Mouse (Mus musculus): Measurements from ENCODE around the gene Srrd. TPM values are rescaled to one million over a fixed set of nuclear protein-coding genes. Genes with fewer than 3 reads are reported as not detected.

Srrd gene
- polyA plus RNA-seq, 1 experiment: 1.9 TPM

GRCm38 (mm10) chr5:112346211-112346965, 3.5 kb upstream of the Srrd start:
- Histone ChIP-seq H3K27me3 (ENCODE audit: control insufficient read depth) (no peaks in the 10 kb centered on the region), H3K4me3 (replicated peaks) (no peak overlapping the region), H3K36me3 (ENCODE audit: control insufficient read depth) (peaks cover 49% of the 10 kb centered on the region), H3K9me3 (ENCODE audit: control insufficient read depth, low read length) (no peaks in the 10 kb centered on the region), H3K4me1 (ENCODE audit: control insufficient read depth) (peaks cover 46% of the 10 kb centered on the region)
- TF ChIP-seq TAL1 (IDR thresholded peaks at IDR 0.05; ENCODE audit: low read length) (no peak), GATA1 (IDR thresholded peaks at IDR 0.05; ENCODE audit: low read length) (no peak)

- no peak overlapping the region for H3K4me3 ChIP-seq (replicated peaks)
- H3K9me3 ChIP-seq (ENCODE audit: control insufficient read depth, low read length): no peaks in the 10 kb centered on the region
- no peaks in the 10 kb centered on the region for H3K27me3 ChIP-seq (ENCODE audit: control insufficient read depth)
- no peak for TF ChIP-seq TAL1 (IDR thresholded peaks at IDR 0.05; ENCODE audit: low read length)
- TF ChIP-seq GATA1 (IDR thresholded peaks at IDR 0.05; ENCODE audit: low read length): no peak
- peaks cover 52% of the 10 kb centered on the region for H3K4me1 ChIP-seq (ENCODE audit: control insufficient read depth)
- H3K36me3 ChIP-seq (ENCODE audit: control insufficient read depth): peaks cover 45% of the 10 kb centered on the region
Observed at GRCm38 (mm10) chr5:112344092-112344960, 1.5 kb upstream of the Srrd start.

GRCm38 (mm10) chr5:112343205-112343595, 360 bp upstream of the Srrd start:
- H3K27me3 ChIP-seq (ENCODE audit: control insufficient read depth): no peaks in the 10 kb centered on the region
- peaks cover 52% of the 10 kb centered on the region for H3K4me1 ChIP-seq (ENCODE audit: control insufficient read depth)
- TF ChIP-seq GATA1 (IDR thresholded peaks at IDR 0.05; ENCODE audit: low read length) (no peak), TAL1 (IDR thresholded peaks at IDR 0.05; ENCODE audit: low read length) (no peak)
- H3K4me3 ChIP-seq (replicated peaks): peak overlapping the region; percentile 73
- peaks cover 47% of the 10 kb centered on the region for H3K36me3 ChIP-seq (ENCODE audit: control insufficient read depth)
- no peaks in the 10 kb centered on the region for H3K9me3 ChIP-seq (ENCODE audit: control insufficient read depth, low read length)

GRCm38 (mm10) chr5:112339215-112339614, 3.6 kb downstream of the Srrd start:
- no peak for TF ChIP-seq TAL1 (IDR thresholded peaks at IDR 0.05; ENCODE audit: low read length)
- no peak for TF ChIP-seq GATA1 (IDR thresholded peaks at IDR 0.05; ENCODE audit: low read length)
- Histone ChIP-seq H3K27me3 (ENCODE audit: control insufficient read depth) (no peaks in the 10 kb centered on the region), H3K9me3 (ENCODE audit: control insufficient read depth, low read length) (no peaks in the 10 kb centered on the region), H3K4me3 (replicated peaks) (no peak overlapping the region), H3K4me1 (ENCODE audit: control insufficient read depth) (peaks cover 30% of the 10 kb centered on the region), H3K36me3 (ENCODE audit: control insufficient read depth) (peaks cover 65% of the 10 kb centered on the region)

- Histone ChIP-seq H3K4me1 (ENCODE audit: control insufficient read depth) (peaks cover 12% of the 10 kb centered on the region), H3K4me3 (replicated peaks) (no peak overlapping the region), H3K27me3 (ENCODE audit: control insufficient read depth) (no peaks in the 10 kb centered on the region), H3K36me3 (ENCODE audit: control insufficient read depth) (peaks cover 87% of the 10 kb centered on the region), H3K9me3 (ENCODE audit: control insufficient read depth, low read length) (no peaks in the 10 kb centered on the region)
- no peak for TF ChIP-seq TAL1 (IDR thresholded peaks at IDR 0.05; ENCODE audit: low read length)
- TF ChIP-seq GATA1 (IDR thresholded peaks at IDR 0.05; ENCODE audit: low read length): no peak
Observed at GRCm38 (mm10) chr5:112337004-112337403, 5.8 kb downstream of the Srrd start.

GRCm38 (mm10) chr5:112335473-112335872, 7.4 kb downstream of the Srrd start:
- Histone ChIP-seq H3K4me1 (ENCODE audit: control insufficient read depth) (no peaks in the 10 kb centered on the region), H3K4me3 (replicated peaks) (no peak overlapping the region), H3K36me3 (ENCODE audit: control insufficient read depth) (peaks cover 96% of the 10 kb centered on the region), H3K27me3 (ENCODE audit: control insufficient read depth) (no peaks in the 10 kb centered on the region), H3K9me3 (ENCODE audit: control insufficient read depth, low read length) (no peaks in the 10 kb centered on the region)
- TF ChIP-seq GATA1 (IDR thresholded peaks at IDR 0.05; ENCODE audit: low read length) (no peak), TAL1 (IDR thresholded peaks at IDR 0.05; ENCODE audit: low read length) (no peak)

GRCm38 (mm10) chr5:112329805-112330564, 12.9 kb downstream of the Srrd start:
- H3K4me1 ChIP-seq (ENCODE audit: control insufficient read depth): peaks cover 32% of the 10 kb centered on the region
- H3K27me3 ChIP-seq (ENCODE audit: control insufficient read depth): no peaks in the 10 kb centered on the region
- H3K36me3 ChIP-seq (ENCODE audit: control insufficient read depth): peaks cover 75% of the 10 kb centered on the region
- no peak overlapping the region for H3K4me3 ChIP-seq (replicated peaks)
- TF ChIP-seq TAL1 (IDR thresholded peaks at IDR 0.05; ENCODE audit: low read length): no peak
- TF ChIP-seq GATA1 (IDR thresholded peaks at IDR 0.05; ENCODE audit: low read length): no peak
- no peaks in the 10 kb centered on the region for H3K9me3 ChIP-seq (ENCODE audit: control insufficient read depth, low read length)

- Histone ChIP-seq H3K27me3 (ENCODE audit: control insufficient read depth) (no peaks in the 10 kb centered on the region), H3K36me3 (ENCODE audit: control insufficient read depth) (peaks cover 54% of the 10 kb centered on the region), H3K9me3 (ENCODE audit: control insufficient read depth, low read length) (no peaks in the 10 kb centered on the region), H3K4me1 (ENCODE audit: control insufficient read depth) (peaks cover 43% of the 10 kb centered on the region), H3K4me3 (replicated peaks) (no peak overlapping the region)
- TF ChIP-seq GATA1 (IDR thresholded peaks at IDR 0.05; ENCODE audit: low read length) (no peak), TAL1 (IDR thresholded peaks at IDR 0.05; ENCODE audit: low read length) (no peak)
Observed at GRCm38 (mm10) chr5:112327854-112328253, 15.0 kb downstream of the Srrd start.
